Mouse (Mus musculus) hindbrain, embryonic 13.5 days (tissue): ENCODE results near the gene Acer3. TPM values are rescaled to one million over a fixed set of nuclear protein-coding genes. Genes with fewer than 3 reads are reported as not detected.

ENCODE experiments used
- ATAC-seq: fragments of 200-750 bp; cut with Nextera tagmentation; 2 replicates; pipeline ENCODE4 v1.8.0; 2017; ENCODE audit warnings: moderate TSS enrichment; ENCODE audit not compliant: low FRiP score
- H3K27ac ChIP-seq: fragments of 300-500 bp; sonication (generic); 2 replicates; pipeline ENCODE4 v1.5.1; 2015; ENCODE audit warnings: inconsistent platforms, mild to moderate bottlenecking, moderate library complexity
- H3K27me3 ChIP-seq: fragments of 300-500 bp; sonication (generic); 2 replicates; pipeline ENCODE4 v1.6.1; 2015; ENCODE audit warnings: mild to moderate bottlenecking, inconsistent platforms
- H3K36me3 ChIP-seq: fragments of 300-500 bp; sonication (generic); 2 replicates; pipeline ENCODE4 v1.6.1; 2015; ENCODE audit warnings: mild to moderate bottlenecking, inconsistent platforms
- H3K4me1 ChIP-seq: fragments of 300-500 bp; sonication (generic); replicated peaks from 2 replicates; pipeline ENCODE4 v1.6.1; 2015; ENCODE audit warnings: inconsistent platforms
- H3K4me2 ChIP-seq: fragments of 300-500 bp; sonication (generic); 2 replicates; pipeline ENCODE4 v1.6.1; 2015; ENCODE audit warnings: inconsistent platforms, mild to moderate bottlenecking, moderate library complexity
- H3K4me3 ChIP-seq: fragments of 300-500 bp; sonication (generic); 2 replicates; pipeline ENCODE4 v1.5.1; 2015; ENCODE audit warnings: mild to moderate bottlenecking, inconsistent platforms
- H3K9ac ChIP-seq: fragments of 300-500 bp; sonication (generic); 2 replicates; pipeline ENCODE4 v1.6.1; 2015; ENCODE audit warnings: mild to moderate bottlenecking, inconsistent platforms
- H3K9me3 ChIP-seq: fragments of 300-500 bp; sonication (generic); 2 replicates; pipeline ENCODE4 v1.6.1; 2016; ENCODE audit warnings: inconsistent platforms
- WGBS: fragments of 180-500 bp; shearing (Covaris S2); methylation state at CpG from one replicate; pipeline ENCODE4 v1.1.7; 2015; 5-methylcytosine and 5-hydroxymethylcytosine counted together
- polyA plus RNA-seq: library from polyadenylated mRNA; unstranded; fragments of >200 nt; fragmentation: Nextera tagmentation; extraction: Ambion mirVana; gene quantifications from 2 replicates; pipeline ENCODE4 v1.2.1, GENCODE M21; 2015

The Acer3 gene
- polyA plus RNA-seq: 16.6 and 18.3 TPM in 2 replicates

- Histone ChIP-seq H3K36me3 (no peaks in the 10 kb centered on the region), H3K27me3 (0 out of 2 replicates have a peak, but pooled peaks cover 3% of the 10 kb centered on the region), H3K9me3 (no peaks in the 10 kb centered on the region), H3K9ac (no peak within 1 kb of the TSS), H3K27ac (no peak within 1 kb of the TSS), H3K4me2 (no peak within 1 kb of the TSS), H3K4me1 (peaks cover 14% of the 10 kb centered on the region), H3K4me3 (no peak within 1 kb of the TSS)
- ATAC-seq: no peak
- WGBS: 87% methylated on average over 2 of the region's 2 CpGs
These were observed at the start of gene Acer3 for GRCm38 (mm10) chr7:98321083-98321482. Gene Acer3, minus strand, starts transcription at chr7:98321208.

- H3K9me3 ChIP-seq: no peaks in the 10 kb centered on the region
- no peak overlapping the region for H3K9ac ChIP-seq
- H3K27ac ChIP-seq: no peak overlapping the region
- H3K4me2 ChIP-seq: no peak overlapping the region
- ATAC-seq: no peak
- H3K4me3 ChIP-seq: no peak overlapping the region
- no peaks in the 10 kb centered on the region for H3K27me3 ChIP-seq
- H3K4me1 ChIP-seq: peaks cover 8% of the 10 kb centered on the region; the same call in 1 of the 2 replicates
- H3K36me3 ChIP-seq: no peaks in the 10 kb centered on the region
- WGBS: 51% methylated on average over 10 of the region's 10 CpGs
These were observed 48.9 kb upstream of the Acer3 start for GRCm38 (mm10) chr7:98369762-98370369.

GRCm38 (mm10) chr7:98361662-98362061 lies 40.7 kb upstream of the Acer3 start:
- no peaks in the 10 kb centered on the region for H3K27me3 ChIP-seq
- peak overlapping the region; percentile 84; the same call in 1 of the 2 replicates for H3K9ac ChIP-seq
- peaks cover 45% of the 10 kb centered on the region for H3K4me1 ChIP-seq
- 32% methylated on average over 2 of the region's 2 CpGs for WGBS
- H3K4me3 ChIP-seq: peak overlapping the region; percentile 76
- peak overlapping the region; percentile 87 for H3K27ac ChIP-seq
- ATAC-seq: no peak
- no peaks in the 10 kb centered on the region for H3K9me3 ChIP-seq
- H3K4me2 ChIP-seq: peak overlapping the region; percentile 97
- no peaks in the 10 kb centered on the region for H3K36me3 ChIP-seq

GRCm38 (mm10) chr7:98361063-98361652 lies 40.1 kb upstream of the Acer3 start, which contains the start of gene Tsku:
Gene Tsku, minus strand, starts transcription at chr7:98361328.
- Histone ChIP-seq H3K9ac (peak within 1 kb of the TSS; percentile 84), H3K4me1 (peaks cover 50% of the 10 kb centered on the region), H3K4me3 (peak within 1 kb of the TSS; percentile 76), H3K36me3 (no peaks in the 10 kb centered on the region), H3K4me2 (peak within 1 kb of the TSS; percentile 97), H3K9me3 (no peaks in the 10 kb centered on the region), H3K27ac (peak within 1 kb of the TSS; percentile 87), H3K27me3 (no peaks in the 10 kb centered on the region)
- peak; percentile 86 for ATAC-seq
- WGBS: under 1% methylated on average over 52 of the region's 52 CpGs

GRCm38 (mm10) chr7:98360621-98360990 lies 39.6 kb upstream of the Acer3 start:
- Histone ChIP-seq H3K4me1 (peaks cover 56% of the 10 kb centered on the region), H3K9me3 (no peaks in the 10 kb centered on the region), H3K9ac (peak overlapping the region; percentile 84), H3K27ac (peak overlapping the region; percentile 87), H3K36me3 (no peaks in the 10 kb centered on the region), H3K27me3 (no peaks in the 10 kb centered on the region), H3K4me2 (peak overlapping the region; percentile 97), H3K4me3 (peak overlapping the region; percentile 76)
- WGBS: 0% methylated on average over 20 of the region's 20 CpGs
- peak; percentile 49 for ATAC-seq

GRCm38 (mm10) chr7:98359951-98360620 lies 39.1 kb upstream of the Acer3 start:
- peaks cover 61% of the 10 kb centered on the region for H3K4me1 ChIP-seq
- no peaks in the 10 kb centered on the region for H3K36me3 ChIP-seq
- WGBS: under 1% methylated on average over 33 of the region's 33 CpGs
- H3K4me3 ChIP-seq: peak overlapping the region; percentile 76
- peak overlapping the region; percentile 97 for H3K4me2 ChIP-seq
- H3K27me3 ChIP-seq: no peaks in the 10 kb centered on the region
- peak overlapping the region; percentile 84 for H3K9ac ChIP-seq
- peak; percentile 67 for ATAC-seq
- no peaks in the 10 kb centered on the region for H3K9me3 ChIP-seq
- H3K27ac ChIP-seq: peak overlapping the region; percentile 87

GRCm38 (mm10) chr7:98358016-98358415 lies 37.0 kb upstream of the Acer3 start:
- Histone ChIP-seq H3K9ac (no peak overlapping the region), H3K36me3 (no peaks in the 10 kb centered on the region), H3K27me3 (no peaks in the 10 kb centered on the region), H3K4me2 (peak overlapping the region; percentile 16; the same call in 1 of the 2 replicates), H3K4me3 (no peak overlapping the region), H3K27ac (no peak overlapping the region), H3K4me1 (peaks cover 74% of the 10 kb centered on the region), H3K9me3 (no peaks in the 10 kb centered on the region)
- WGBS: 57% methylated on average over 1 of the region's 1 CpGs
- ATAC-seq: no peak

GRCm38 (mm10) chr7:98357324-98357723 lies 36.3 kb upstream of the Acer3 start:
- H3K4me1 ChIP-seq: peaks cover 73% of the 10 kb centered on the region
- H3K9me3 ChIP-seq: no peaks in the 10 kb centered on the region
- no peak overlapping the region for H3K4me3 ChIP-seq
- WGBS: 80% methylated on average over 5 of the region's 5 CpGs
- no peak overlapping the region for H3K4me2 ChIP-seq
- H3K27me3 ChIP-seq: no peaks in the 10 kb centered on the region
- no peak overlapping the region for H3K27ac ChIP-seq
- peaks cover 5% of the 10 kb centered on the region for H3K36me3 ChIP-seq
- ATAC-seq: no peak
- H3K9ac ChIP-seq: no peak overlapping the region

- H3K36me3 ChIP-seq: peaks cover 27% of the 10 kb centered on the region
- H3K9ac ChIP-seq: peak overlapping the region; percentile 15; the same call in 1 of the 2 replicates
- peak overlapping the region; percentile 53 for H3K27ac ChIP-seq
- WGBS: 52% methylated on average over 4 of the region's 4 CpGs
- H3K27me3 ChIP-seq: no peaks in the 10 kb centered on the region
- no peak for ATAC-seq
- H3K4me2 ChIP-seq: no peak overlapping the region
- no peak overlapping the region for H3K4me3 ChIP-seq
- no peaks in the 10 kb centered on the region for H3K9me3 ChIP-seq
- peaks cover 67% of the 10 kb centered on the region for H3K4me1 ChIP-seq
These were observed 33.9 kb upstream of the Acer3 start for GRCm38 (mm10) chr7:98354921-98355310.

- Histone ChIP-seq H3K4me2 (no peak overlapping the region), H3K9me3 (no peaks in the 10 kb centered on the region), H3K27ac (peak overlapping the region; percentile 40; the same call in 1 of the 2 replicates), H3K9ac (peak overlapping the region; percentile 15; the same call in 1 of the 2 replicates), H3K36me3 (peaks cover 30% of the 10 kb centered on the region), H3K4me3 (no peak overlapping the region), H3K4me1 (peaks cover 61% of the 10 kb centered on the region), H3K27me3 (no peaks in the 10 kb centered on the region)
- 45% methylated on average over 12 of the region's 12 CpGs for WGBS
- ATAC-seq: no peak
These were observed 33.3 kb upstream of the Acer3 start for GRCm38 (mm10) chr7:98354160-98354920.

GRCm38 (mm10) chr7:98353616-98354015 lies 32.6 kb upstream of the Acer3 start:
- 91% methylated on average over 5 of the region's 5 CpGs for WGBS
- Histone ChIP-seq H3K9me3 (no peaks in the 10 kb centered on the region), H3K27ac (no peak overlapping the region)

GRCm38 (mm10) chr7:98351523-98351922 lies 30.5 kb upstream of the Acer3 start:
- Histone ChIP-seq H3K4me2 (no peak overlapping the region), H3K4me1 (peaks cover 35% of the 10 kb centered on the region), H3K36me3 (peaks cover 30% of the 10 kb centered on the region), H3K27ac (no peak overlapping the region), H3K4me3 (no peak overlapping the region), H3K27me3 (no peaks in the 10 kb centered on the region), H3K9ac (no peak overlapping the region), H3K9me3 (no peaks in the 10 kb centered on the region)
- ATAC-seq: no peak
- 95% methylated on average over 3 of the region's 3 CpGs for WGBS

More at GRCm38 (mm10) chr7:98353616-98354015, 32.6 kb upstream of the Acer3 start:
- Histone ChIP-seq H3K9ac (no peak overlapping the region), H3K4me2 (no peak overlapping the region), H3K27me3 (no peaks in the 10 kb centered on the region), H3K4me1 (peaks cover 54% of the 10 kb centered on the region), H3K4me3 (no peak overlapping the region), H3K36me3 (peaks cover 30% of the 10 kb centered on the region)
- ATAC-seq: no peak
